Mouse (Mus musculus) WW6 (cell line): ENCODE results near the gene Nhej1.

Source experiments
- DNase-seq: peaks from one replicate; pipeline ENCODE4 v3.0.0-alpha.2; 2013; ENCODE audit warnings: low read depth, low spot score

Nhej1 gene

GRCm38 (mm10) chr1:75128641-75129040 lies 3.6 kb upstream of the Nhej1 start:
- DNase-seq = no peak

GRCm38 (mm10) chr1:75125418-75125817 lies 418 bp upstream of the Nhej1 start:
- no peak for DNase-seq

GRCm38 (mm10) chr1:75122211-75122610 lies 2.8 kb downstream of the Nhej1 start:
- no peak for DNase-seq

- no peak for DNase-seq
Measured at GRCm38 (mm10) chr1:75052091-75052490, 72.9 kb downstream of the Nhej1 start.

- no peak for DNase-seq
Measured at GRCm38 (mm10) chr1:75051428-75051827, 73.6 kb downstream of the Nhej1 start.

- no peak for DNase-seq
Measured at GRCm38 (mm10) chr1:75048571-75048970, 76.4 kb downstream of the Nhej1 start.

GRCm38 (mm10) chr1:75048041-75048440 lies 77.0 kb downstream of the Nhej1 start:
- no peak for DNase-seq

GRCm38 (mm10) chr1:75040429-75040828 lies 84.6 kb downstream of the Nhej1 start:
- DNase-seq = no peak

- DNase-seq = no peak
Measured at GRCm38 (mm10) chr1:75032041-75032440, 93.0 kb downstream of the Nhej1 start.

- no peak for DNase-seq
Measured at GRCm38 (mm10) chr1:75027061-75027779, 97.8 kb downstream of the Nhej1 start.

- DNase-seq = no peak
Measured at GRCm38 (mm10) chr1:75024419-75025199, 100.4 kb downstream of the Nhej1 start.

- no peak for DNase-seq
Measured at GRCm38 (mm10) chr1:75022216-75022615, 102.8 kb downstream of the Nhej1 start.

- DNase-seq = peak; percentile 49
Measured at GRCm38 (mm10) chr1:75016846-75017245, 108.2 kb downstream of the Nhej1 start.

- no peak for DNase-seq
Measured at GRCm38 (mm10) chr1:75015551-75016265, 109.3 kb downstream of the Nhej1 start.

- DNase-seq = no peak
Measured at GRCm38 (mm10) chr1:75014210-75014845, 110.7 kb downstream of the Nhej1 start.

- no peak for DNase-seq
Measured at GRCm38 (mm10) chr1:75010817-75011216, 114.2 kb downstream of the Nhej1 start.

- DNase-seq = no peak
Measured at GRCm38 (mm10) chr1:75010203-75010602, 114.8 kb downstream of the Nhej1 start.

GRCm38 (mm10) chr1:75006016-75006415 lies 119.0 kb downstream of the Nhej1 start:
- no peak for DNase-seq

GRCm38 (mm10) chr1:75001183-75001582 lies 123.8 kb downstream of the Nhej1 start:
- no peak for DNase-seq

GRCm38 (mm10) chr1:75000496-75000895 lies 124.5 kb downstream of the Nhej1 start:
- DNase-seq = no peak

GRCm38 (mm10) chr1:74999173-74999572 lies 125.8 kb downstream of the Nhej1 start:
- DNase-seq = no peak

- no peak for DNase-seq
Measured at GRCm38 (mm10) chr1:74997231-74997630, 127.8 kb downstream of the Nhej1 start.
